Mouse (Mus musculus): Measurements from ENCODE around the gene Rnd1. TPM values are rescaled to one million over a fixed set of nuclear protein-coding genes. Genes with fewer than 3 reads are reported as not detected.

Rnd1 gene
- total and polyA plus RNA-seq, 2 experiments from 2014 or later: 1.1 to 7.1 TPM

DNA sequence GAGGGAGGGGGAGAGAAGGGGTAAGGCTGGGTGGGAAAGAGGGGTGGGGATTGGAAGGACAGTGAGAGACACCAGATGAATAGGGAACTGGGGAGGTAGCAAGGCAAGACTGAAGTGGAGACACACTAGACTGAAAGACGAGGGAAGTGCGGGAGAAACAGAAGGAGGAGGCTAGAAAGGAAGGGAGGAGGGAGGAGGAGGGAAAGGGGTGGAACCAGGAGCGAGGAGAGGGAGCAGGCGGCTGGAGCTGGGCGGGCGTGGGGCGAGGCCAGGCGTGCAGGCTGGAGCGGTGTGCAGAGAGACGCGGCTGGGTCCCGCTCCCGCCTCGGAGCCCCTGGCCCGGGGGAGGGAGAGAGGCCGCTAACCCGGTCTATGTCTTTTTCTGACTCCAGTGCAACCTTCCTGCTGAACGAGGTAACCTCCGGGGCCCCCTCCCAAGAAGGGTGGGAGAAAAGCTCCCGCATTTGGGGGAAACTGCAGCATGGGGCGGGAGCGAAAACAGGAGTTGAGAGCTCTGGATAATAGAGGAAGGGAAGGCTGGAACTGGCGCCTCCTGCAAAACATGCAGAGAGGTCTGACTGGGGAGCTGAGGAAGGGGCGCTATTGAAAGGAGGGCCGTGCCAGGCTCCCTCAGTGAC is 45.0 kb downstream of the Rnd1 start:
- Histone ChIP-seq H3K4me1 (ENCODE audit: control insufficient read depth, insufficient read depth) (peaks cover 18% of the 10 kb centered on the region), H3K9ac (replicated peaks; ENCODE audit: low read depth, low read length) (no peak overlapping the region), H3K36me3 (replicated peaks; ENCODE audit: control insufficient read depth, insufficient read depth, low read length) (no peaks in the 10 kb centered on the region), H3K27ac (ENCODE audit: low read depth) (no peak overlapping the region), H3K4me3 (ENCODE audit: low read depth, low read length) (peak overlapping the region; percentile 36), H3K9me3 (replicated peaks; ENCODE audit: control insufficient read depth, low read length) (no peaks in the 10 kb centered on the region), H3K4me2 (ENCODE audit: low read depth, low read length) (peak overlapping the region; percentile 63), H3K27me3 (ENCODE audit: control insufficient read depth, insufficient read depth, low read length) (peaks cover 58% of the 10 kb centered on the region)
- DNase-seq (ENCODE audit: low spot score) (no peak), ATAC-seq (ENCODE audit: insufficient read depth, low read depth) (peak; percentile 35; the same call in 1 of the 2 replicates)
- TF ChIP-seq CTCF (IDR thresholded peaks at IDR 0.05; ENCODE audit: low read depth): no peak
- TF ChIP-seq EP300 (IDR thresholded peaks at IDR 0.05; ENCODE audit: low read depth): no peak
- WGBS: 2% methylated on average over 25 of the region's 25 CpGs

- Histone ChIP-seq H3K4me3 (ENCODE audit: low read depth, low read length) (peak overlapping the region; percentile 36), H3K27ac (ENCODE audit: low read depth) (no peak overlapping the region), H3K4me1 (ENCODE audit: control insufficient read depth, insufficient read depth) (peaks cover 18% of the 10 kb centered on the region), H3K36me3 (replicated peaks; ENCODE audit: control insufficient read depth, insufficient read depth, low read length) (no peaks in the 10 kb centered on the region), H3K9ac (replicated peaks; ENCODE audit: low read depth, low read length) (no peak overlapping the region), H3K27me3 (ENCODE audit: control insufficient read depth, insufficient read depth, low read length) (peaks cover 58% of the 10 kb centered on the region), H3K9me3 (replicated peaks; ENCODE audit: control insufficient read depth, low read length) (no peaks in the 10 kb centered on the region), H3K4me2 (ENCODE audit: low read depth, low read length) (peak overlapping the region; percentile 63)
- ATAC-seq (ENCODE audit: insufficient read depth, low read depth) (peak; percentile 47), DNase-seq (ENCODE audit: low spot score) (peak; percentile 79)
- peak; percentile 78 for TF ChIP-seq CTCF (IDR thresholded peaks at IDR 0.05; ENCODE audit: low read depth)
- no peak for TF ChIP-seq EP300 (IDR thresholded peaks at IDR 0.05; ENCODE audit: low read depth)
- 2% methylated on average over 18 of the region's 18 CpGs for WGBS
Observed at GRCm38 (mm10) chr15:98631493-98631892, 45.8 kb downstream of the Rnd1 start.

GRCm38 (mm10) chr15:98630540-98630939 is 46.7 kb downstream of the Rnd1 start, which contains the start of gene Cacnb3:
Cacnb3 (plus strand) TSS chr15:98630840.
- DNase-seq (ENCODE audit: low spot score) (no peak), ATAC-seq (ENCODE audit: insufficient read depth, low read depth) (no peak)
- peak within 1 kb of the TSS; percentile 63 for H3K4me2 ChIP-seq (ENCODE audit: low read depth, low read length)
- H3K36me3 ChIP-seq (replicated peaks; ENCODE audit: control insufficient read depth, insufficient read depth, low read length): no peaks in the 10 kb centered on the region
- peaks cover 52% of the 10 kb centered on the region for H3K27me3 ChIP-seq (ENCODE audit: control insufficient read depth, insufficient read depth, low read length)
- H3K4me3 ChIP-seq (ENCODE audit: low read depth, low read length): peak within 1 kb of the TSS; percentile 36
- 59% methylated on average over 3 of the region's 4 CpGs for WGBS
- no peak within 1 kb of the TSS for H3K9ac ChIP-seq (replicated peaks; ENCODE audit: low read depth, low read length)
- H3K27ac ChIP-seq (ENCODE audit: low read depth): no peak within 1 kb of the TSS
- no peaks in the 10 kb centered on the region for H3K9me3 ChIP-seq (replicated peaks; ENCODE audit: control insufficient read depth, low read length)
- TF ChIP-seq EP300 (IDR thresholded peaks at IDR 0.05; ENCODE audit: low read depth): no peak
- no peak for TF ChIP-seq CTCF (IDR thresholded peaks at IDR 0.05; ENCODE audit: low read depth)
- peaks cover 19% of the 10 kb centered on the region for H3K4me1 ChIP-seq (ENCODE audit: control insufficient read depth, insufficient read depth)

- Histone ChIP-seq H3K4me1 (ENCODE audit: control insufficient read depth, insufficient read depth) (peaks cover 19% of the 10 kb centered on the region), H3K36me3 (replicated peaks; ENCODE audit: control insufficient read depth, insufficient read depth, low read length) (no peaks in the 10 kb centered on the region), H3K27ac (ENCODE audit: low read depth) (peak overlapping the region; percentile 18; the same call in 1 of the 2 replicates), H3K27me3 (ENCODE audit: control insufficient read depth, insufficient read depth, low read length) (peaks cover 46% of the 10 kb centered on the region), H3K4me3 (ENCODE audit: low read depth, low read length) (no peak overlapping the region), H3K4me2 (ENCODE audit: low read depth, low read length) (0 out of 2 replicates have a peak overlapping the region, but pooled peaks have one; percentile 30), H3K9me3 (replicated peaks; ENCODE audit: control insufficient read depth, low read length) (no peaks in the 10 kb centered on the region), H3K9ac (replicated peaks; ENCODE audit: low read depth, low read length) (no peak overlapping the region; the same call in 1 of the 2 replicates)
- ATAC-seq (ENCODE audit: insufficient read depth, low read depth) (no peak), DNase-seq (ENCODE audit: low spot score) (no peak)
- TF ChIP-seq CTCF (IDR thresholded peaks at IDR 0.05; ENCODE audit: low read depth) (no peak), EP300 (IDR thresholded peaks at IDR 0.05; ENCODE audit: low read depth) (no peak)
- 26% methylated on average over 6 of the region's 6 CpGs for WGBS
Observed at GRCm38 (mm10) chr15:98629464-98629863, 47.8 kb downstream of the Rnd1 start.

- Histone ChIP-seq H3K9me3 (replicated peaks; ENCODE audit: control insufficient read depth, low read length) (no peaks in the 10 kb centered on the region; the same call in 1 of the 2 replicates), H3K36me3 (replicated peaks; ENCODE audit: control insufficient read depth, insufficient read depth, low read length) (no peaks in the 10 kb centered on the region), H3K27ac (ENCODE audit: low read depth) (peak overlapping the region; percentile 18; the same call in 1 of the 2 replicates), H3K4me3 (ENCODE audit: low read depth, low read length) (no peak overlapping the region), H3K27me3 (ENCODE audit: control insufficient read depth, insufficient read depth, low read length) (peaks cover 40% of the 10 kb centered on the region), H3K9ac (replicated peaks; ENCODE audit: low read depth, low read length) (no peak overlapping the region; the same call in 1 of the 2 replicates), H3K4me1 (ENCODE audit: control insufficient read depth, insufficient read depth) (peaks cover 14% of the 10 kb centered on the region), H3K4me2 (ENCODE audit: low read depth, low read length) (peak overlapping the region; percentile 30; the same call in 1 of the 2 replicates)
- DNase-seq (ENCODE audit: low spot score) (no peak), ATAC-seq (ENCODE audit: insufficient read depth, low read depth) (no peak)
- WGBS: 20% methylated on average over 20 of the region's 20 CpGs
- no peak for TF ChIP-seq EP300 (IDR thresholded peaks at IDR 0.05; ENCODE audit: low read depth)
- TF ChIP-seq CTCF (IDR thresholded peaks at IDR 0.05; ENCODE audit: low read depth): no peak
Observed at GRCm38 (mm10) chr15:98628589-98629254, 48.5 kb downstream of the Rnd1 start.

Data from heart, postnatal 0 days (tissue).